Mouse (Mus musculus): ENCODE results near the gene Zbtb16. TPM values are rescaled to one million over a fixed set of nuclear protein-coding genes. Genes with fewer than 3 reads are reported as not detected.
A peak's percentile ranks its signal among the peaks of the same experiment; 100 is the strongest.

The Zbtb16 gene
- polyA plus RNA-seq, 1 experiment, result not detected

DNA sequence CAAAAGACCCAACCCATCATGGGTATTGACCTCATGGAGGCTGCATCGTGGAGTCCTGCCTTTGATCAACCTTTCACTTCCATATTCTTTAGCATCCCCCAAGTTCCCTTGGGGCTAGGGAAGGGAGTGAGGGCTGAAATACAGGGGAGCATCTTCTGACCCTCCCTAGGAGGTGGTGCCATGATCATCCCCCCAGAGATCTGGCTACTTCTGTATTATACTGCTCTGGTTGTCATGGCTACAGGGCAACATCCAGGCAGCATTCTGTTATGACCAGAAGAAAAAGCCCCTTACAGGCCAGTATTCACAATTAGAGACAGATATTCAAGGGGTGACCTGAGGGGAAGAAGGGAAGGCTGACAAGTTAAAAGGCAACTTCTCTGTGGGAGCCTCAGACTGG lies 216.8 kb downstream of the Zbtb16 start:
- no peak for TF ChIP-seq POLR2AphosphoS2 (IDR thresholded peaks at IDR 0.05; ENCODE audit: insufficient read length, low read depth)
- no peak for TF ChIP-seq REST (IDR thresholded peaks at IDR 0.05; ENCODE audit: insufficient read depth, insufficient read length)
- TF ChIP-seq TCF12 (IDR thresholded peaks at IDR 0.05; ENCODE audit: insufficient read depth, poor library complexity, severe bottlenecking), result no peak
- no peak for TF ChIP-seq MYOG (IDR thresholded peaks at IDR 0.05; ENCODE audit: control insufficient read depth in 1 of 3, insufficient read depth in 1 of 3, insufficient read length in 2 of 3, low read depth in 2 of 3)
- no peak for TF ChIP-seq TCF3 (IDR thresholded peaks at IDR 0.05; ENCODE audit: insufficient read length, low read depth)
- no peak for TF ChIP-seq CEBPB (IDR thresholded peaks at IDR 0.05; ENCODE audit: insufficient read depth, poor library complexity, severe bottlenecking)
- no peak for TF ChIP-seq MYOD1 (IDR thresholded peaks at IDR 0.05; ENCODE audit: control insufficient read depth in 1 of 3, insufficient read length in 2 of 3, low read depth in 2 of 3)
- TF ChIP-seq SRF (IDR thresholded peaks at IDR 0.05; ENCODE audit: control insufficient read depth, insufficient read length, low read depth), result no peak
- no peak for TF ChIP-seq MAX (IDR thresholded peaks at IDR 0.05; ENCODE audit: low read depth)
- no peak overlapping the region for H3K4me2 ChIP-seq (ENCODE audit: low read depth)
- H3K36me3 ChIP-seq (ENCODE audit: control insufficient read depth, insufficient read depth), result no peaks in the 10 kb centered on the region
- no peaks in the 10 kb centered on the region for H3K79me2 ChIP-seq (ENCODE audit: control insufficient read depth, insufficient read depth)
- no peaks in the 10 kb centered on the region for H3K27me3 ChIP-seq (ENCODE audit: control insufficient read depth, insufficient read depth, insufficient read length)
- H3ac ChIP-seq (ENCODE audit: control insufficient read depth, insufficient read length), result no peak overlapping the region
- H3K4me3 ChIP-seq, result no peak overlapping the region

DNA sequence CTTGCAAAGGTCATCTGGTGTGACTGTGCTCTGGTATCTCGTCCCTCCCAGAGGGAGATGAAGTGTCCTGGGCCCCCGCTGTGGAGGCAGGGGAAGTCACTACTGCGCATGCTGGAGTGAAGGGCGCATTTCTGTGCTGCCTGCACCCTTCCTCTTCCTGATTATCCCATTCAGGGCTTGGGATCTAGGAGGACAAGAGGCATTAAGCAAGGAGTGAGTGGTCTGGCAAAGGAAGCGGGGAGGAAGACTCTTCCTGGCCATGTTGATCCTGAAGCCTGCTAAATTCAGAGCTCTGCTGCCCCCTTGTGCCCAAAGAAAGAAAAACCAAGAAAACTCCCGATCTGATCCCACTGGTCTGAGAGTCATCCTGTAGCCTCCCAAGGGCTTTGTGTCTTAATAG lies 217.4 kb downstream of the Zbtb16 start:
- no peak overlapping the region for H3K4me3 ChIP-seq
- no peaks in the 10 kb centered on the region for H3K79me2 ChIP-seq (ENCODE audit: control insufficient read depth, insufficient read depth)
- TF ChIP-seq CEBPB (IDR thresholded peaks at IDR 0.05; ENCODE audit: insufficient read depth, poor library complexity, severe bottlenecking) (no peak), POLR2AphosphoS2 (IDR thresholded peaks at IDR 0.05; ENCODE audit: insufficient read length, low read depth) (no peak), USF1 (IDR thresholded peaks at IDR 0.05; ENCODE audit: low read depth) (no peak), TCF3 (IDR thresholded peaks at IDR 0.05; ENCODE audit: insufficient read length, low read depth) (no peak), MAX (IDR thresholded peaks at IDR 0.05; ENCODE audit: low read depth) (no peak), TCF12 (IDR thresholded peaks at IDR 0.05; ENCODE audit: insufficient read depth, poor library complexity, severe bottlenecking) (no peak), MYOD1 (IDR thresholded peaks at IDR 0.05; ENCODE audit: control insufficient read depth in 1 of 3, insufficient read length in 2 of 3, low read depth in 2 of 3) (no peak), POLR2A (IDR thresholded peaks at IDR 0.05; ENCODE audit: insufficient read length, low read depth) (no peak), E2F4 (IDR thresholded peaks at IDR 0.05; ENCODE audit: insufficient read depth) (no peak), SRF (IDR thresholded peaks at IDR 0.05; ENCODE audit: control insufficient read depth, insufficient read length, low read depth) (no peak), REST (IDR thresholded peaks at IDR 0.05; ENCODE audit: insufficient read depth, insufficient read length) (no peak), MYOG (IDR thresholded peaks at IDR 0.05; ENCODE audit: control insufficient read depth in 1 of 3, insufficient read depth in 1 of 3, insufficient read length in 2 of 3, low read depth in 2 of 3) (no peak)
- H3K4me2 ChIP-seq (ENCODE audit: low read depth), result peak overlapping the region; percentile 39
- no peaks in the 10 kb centered on the region for H3K27me3 ChIP-seq (ENCODE audit: control insufficient read depth, insufficient read depth, insufficient read length)
- H3ac ChIP-seq (ENCODE audit: control insufficient read depth, insufficient read length), result no peak overlapping the region
- no peaks in the 10 kb centered on the region for H3K36me3 ChIP-seq (ENCODE audit: control insufficient read depth, insufficient read depth)

DNA sequence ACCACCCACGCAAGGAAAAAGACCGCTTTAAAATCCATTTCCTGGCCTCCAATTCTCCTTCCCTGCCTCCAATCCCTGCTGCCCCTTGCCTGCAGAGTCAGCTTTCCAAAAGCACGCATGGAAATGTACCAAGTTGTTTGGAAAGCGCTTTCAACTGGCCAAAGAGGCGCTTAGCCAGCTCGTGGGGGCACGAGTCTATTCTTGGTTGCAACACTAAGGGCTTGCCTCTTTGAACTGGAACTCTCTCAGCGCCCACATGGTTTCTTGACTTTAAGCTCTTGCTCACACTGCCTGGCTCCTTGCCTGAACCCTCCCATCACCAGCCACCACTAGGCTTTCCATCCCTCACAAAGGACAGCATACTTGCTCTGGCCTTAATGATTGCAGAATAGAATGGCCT lies 217.9 kb downstream of the Zbtb16 start:
- Histone ChIP-seq H3K27me3 (ENCODE audit: control insufficient read depth, insufficient read depth, insufficient read length) (no peaks in the 10 kb centered on the region), H3K4me3 (no peak overlapping the region), H3ac (ENCODE audit: control insufficient read depth, insufficient read length) (no peak overlapping the region), H3K36me3 (ENCODE audit: control insufficient read depth, insufficient read depth) (no peaks in the 10 kb centered on the region), H3K4me2 (ENCODE audit: low read depth) (peak overlapping the region; percentile 39), H3K79me2 (ENCODE audit: control insufficient read depth, insufficient read depth) (no peaks in the 10 kb centered on the region)
- no peak for TF ChIP-seq REST (IDR thresholded peaks at IDR 0.05; ENCODE audit: insufficient read depth, insufficient read length)
- no peak for TF ChIP-seq CEBPB (IDR thresholded peaks at IDR 0.05; ENCODE audit: insufficient read depth, poor library complexity, severe bottlenecking)
- no peak for TF ChIP-seq MYOD1 (IDR thresholded peaks at IDR 0.05; ENCODE audit: control insufficient read depth in 1 of 3, insufficient read length in 2 of 3, low read depth in 2 of 3)

DNA sequence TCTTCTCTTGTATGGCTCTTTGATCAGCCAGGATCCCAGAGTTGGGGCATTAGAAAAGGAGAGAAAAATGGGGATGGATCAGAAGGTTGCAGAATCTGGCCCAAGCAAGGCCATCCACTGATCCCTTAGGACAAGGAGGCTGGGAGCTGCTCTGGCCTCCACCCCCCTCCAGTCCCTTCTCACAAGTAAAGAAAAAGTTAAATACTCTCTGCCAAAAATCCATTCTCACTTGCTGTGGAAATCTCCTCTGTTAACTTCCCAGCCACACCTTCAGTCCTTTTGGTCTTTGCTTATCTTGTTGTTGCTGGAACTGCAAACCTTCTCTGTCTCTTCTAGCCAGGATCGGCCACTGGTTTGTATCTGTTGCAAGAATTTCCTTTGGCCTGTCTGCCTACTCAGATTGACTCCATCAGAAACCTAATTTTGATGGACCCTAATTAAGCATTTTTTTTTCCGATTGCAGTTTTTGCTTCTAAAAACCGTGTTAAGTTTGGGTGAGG lies 218.5 kb downstream of the Zbtb16 start:
- no peak overlapping the region for H3K4me2 ChIP-seq (ENCODE audit: low read depth)
- no peaks in the 10 kb centered on the region for H3K36me3 ChIP-seq (ENCODE audit: control insufficient read depth, insufficient read depth)
- TF ChIP-seq POLR2AphosphoS2 (IDR thresholded peaks at IDR 0.05; ENCODE audit: insufficient read length, low read depth) (no peak), TCF3 (IDR thresholded peaks at IDR 0.05; ENCODE audit: insufficient read length, low read depth) (no peak), E2F4 (IDR thresholded peaks at IDR 0.05; ENCODE audit: insufficient read depth) (no peak), CEBPB (IDR thresholded peaks at IDR 0.05; ENCODE audit: insufficient read depth, poor library complexity, severe bottlenecking) (no peak), USF1 (IDR thresholded peaks at IDR 0.05; ENCODE audit: low read depth) (no peak), SRF (IDR thresholded peaks at IDR 0.05; ENCODE audit: control insufficient read depth, insufficient read length, low read depth) (no peak), TCF12 (IDR thresholded peaks at IDR 0.05; ENCODE audit: insufficient read depth, poor library complexity, severe bottlenecking) (no peak), MYOG (IDR thresholded peaks at IDR 0.05; ENCODE audit: control insufficient read depth in 1 of 3, insufficient read depth in 1 of 3, insufficient read length in 2 of 3, low read depth in 2 of 3) (no peak), POLR2A (IDR thresholded peaks at IDR 0.05; ENCODE audit: insufficient read length, low read depth) (no peak), MYOD1 (IDR thresholded peaks at IDR 0.05; ENCODE audit: control insufficient read depth in 1 of 3, insufficient read length in 2 of 3, low read depth in 2 of 3) (no peak), REST (IDR thresholded peaks at IDR 0.05; ENCODE audit: insufficient read depth, insufficient read length) (no peak), MAX (IDR thresholded peaks at IDR 0.05; ENCODE audit: low read depth) (no peak)
- H3ac ChIP-seq (ENCODE audit: control insufficient read depth, insufficient read length), result no peak overlapping the region
- no peaks in the 10 kb centered on the region for H3K79me2 ChIP-seq (ENCODE audit: control insufficient read depth, insufficient read depth)
- H3K27me3 ChIP-seq (ENCODE audit: control insufficient read depth, insufficient read depth, insufficient read length), result no peaks in the 10 kb centered on the region
- no peak overlapping the region for H3K4me3 ChIP-seq

DNA sequence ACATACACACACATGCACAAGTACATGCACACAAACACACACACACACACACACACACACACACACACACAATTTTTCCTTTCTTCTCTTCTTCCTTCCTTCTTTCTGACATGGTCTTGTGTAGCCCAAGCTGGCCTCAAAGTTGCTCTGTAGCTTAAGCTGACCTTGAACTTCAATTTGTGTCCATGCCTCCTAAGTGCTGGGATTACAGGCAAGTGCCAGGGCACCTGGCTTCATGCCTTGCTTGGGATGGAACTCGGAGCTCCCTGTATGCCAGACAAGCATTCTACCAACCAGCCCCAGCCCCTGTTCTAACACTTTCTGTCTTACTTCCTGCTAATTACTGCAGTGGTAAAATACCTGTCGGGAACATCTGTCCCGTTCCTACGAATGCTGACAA lies 222.8 kb downstream of the Zbtb16 start:
- no peaks in the 10 kb centered on the region for H3K36me3 ChIP-seq (ENCODE audit: control insufficient read depth, insufficient read depth)
- TF ChIP-seq CEBPB (IDR thresholded peaks at IDR 0.05; ENCODE audit: insufficient read depth, poor library complexity, severe bottlenecking) (no peak), MYOD1 (IDR thresholded peaks at IDR 0.05; ENCODE audit: control insufficient read depth in 1 of 3, insufficient read length in 2 of 3, low read depth in 2 of 3) (no peak), REST (IDR thresholded peaks at IDR 0.05; ENCODE audit: insufficient read depth, insufficient read length) (no peak), MYOG (IDR thresholded peaks at IDR 0.05; ENCODE audit: control insufficient read depth in 1 of 3, insufficient read depth in 1 of 3, insufficient read length in 2 of 3, low read depth in 2 of 3) (no peak), SRF (IDR thresholded peaks at IDR 0.05; ENCODE audit: control insufficient read depth, insufficient read length, low read depth) (no peak), USF1 (IDR thresholded peaks at IDR 0.05; ENCODE audit: low read depth) (no peak), TCF3 (IDR thresholded peaks at IDR 0.05; ENCODE audit: insufficient read length, low read depth) (no peak), POLR2AphosphoS2 (IDR thresholded peaks at IDR 0.05; ENCODE audit: insufficient read length, low read depth) (no peak), E2F4 (IDR thresholded peaks at IDR 0.05; ENCODE audit: insufficient read depth) (no peak), POLR2A (IDR thresholded peaks at IDR 0.05; ENCODE audit: insufficient read length, low read depth) (no peak), MAX (IDR thresholded peaks at IDR 0.05; ENCODE audit: low read depth) (no peak), TCF12 (IDR thresholded peaks at IDR 0.05; ENCODE audit: insufficient read depth, poor library complexity, severe bottlenecking) (no peak)
- H3K79me2 ChIP-seq (ENCODE audit: control insufficient read depth, insufficient read depth), result no peaks in the 10 kb centered on the region
- H3ac ChIP-seq (ENCODE audit: control insufficient read depth, insufficient read length), result no peak overlapping the region
- no peak overlapping the region for H3K4me2 ChIP-seq (ENCODE audit: low read depth)
- no peaks in the 10 kb centered on the region for H3K27me3 ChIP-seq (ENCODE audit: control insufficient read depth, insufficient read depth, insufficient read length)
- H3K4me3 ChIP-seq, result no peak overlapping the region
